Mouse (Mus musculus) olfactory bulb, adult 2 months (tissue): ENCODE data around the gene Gsdma3.

Experiments used
- CTCF ChIP-seq: fragments of 200-500 bp; IDR thresholded peaks from 2 replicates; pipeline ENCODE4 v1.5.1; 2012; ENCODE audit warnings: low read depth, mild to moderate bottlenecking, low read length, moderate library complexity; ENCODE audit not compliant: insufficient read depth
- POLR2A ChIP-seq: fragments of 200-500 bp; IDR thresholded peaks from 2 replicates; pipeline ENCODE4 v1.6.1; 2012; ENCODE audit warnings: mild to moderate bottlenecking, low read depth, low read length, moderate library complexity; ENCODE audit not compliant: insufficient read depth

DNA sequence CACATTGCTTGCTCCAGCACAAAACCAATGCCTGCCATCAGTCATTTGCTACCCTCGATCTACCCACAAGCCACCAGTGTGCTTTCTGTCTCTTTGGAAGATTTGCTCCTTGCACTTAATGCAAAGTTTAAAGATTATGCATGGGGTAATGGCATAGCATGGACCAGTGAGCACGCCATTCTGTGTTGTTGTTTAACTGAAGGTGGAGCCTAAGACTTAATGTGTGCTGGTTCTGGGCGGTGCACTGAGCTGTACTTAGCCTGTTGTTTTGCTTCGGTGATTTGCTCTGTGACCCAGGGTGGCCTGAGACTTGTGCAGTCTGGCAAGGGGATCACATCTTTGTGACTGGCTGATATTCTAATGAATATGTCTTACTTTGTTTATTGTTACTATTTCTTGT, 60.8 kb downstream of the Gsdma3 start:
- TF ChIP-seq POLR2A (no peak), CTCF (no peak)
